Mouse (Mus musculus) kidney, adult 2 months (tissue): ENCODE measurements around the gene Mapk7. TPM values are rescaled to one million over a fixed set of nuclear protein-coding genes. Genes with fewer than 3 reads are reported as not detected.

Source experiments
- DNase-seq: peaks from one replicate; pipeline ENCODE4 v3.0.0; 2021
- H3K27ac ChIP-seq: fragments of 200-500 bp; 2 replicates; pipeline ENCODE4 v1.5.1; 2012; ENCODE audit warnings: low read depth, low read length, control low read depth, inconsistent platforms; ENCODE audit not compliant: insufficient read depth
- H3K27me3 ChIP-seq: fragments of 200-500 bp; replicated peaks from 2 replicates; pipeline ENCODE4 v1.6.1; 2012; ENCODE audit warnings: mild to moderate bottlenecking, moderate library complexity, low read length, inconsistent platforms; ENCODE audit not compliant: control insufficient read depth, insufficient read depth
- H3K36me3 ChIP-seq: fragments of 200-500 bp; 2 replicates; pipeline ENCODE4 v1.6.1; 2012; ENCODE audit warnings: mild to moderate bottlenecking, moderate library complexity, low read length, inconsistent platforms; ENCODE audit not compliant: control insufficient read depth, insufficient read depth
- H3K4me1 ChIP-seq: fragments of 200-500 bp; 2 replicates; pipeline ENCODE4 v1.6.1; 2011; ENCODE audit warnings: low read length; ENCODE audit not compliant: control insufficient read depth, insufficient read depth
- H3K4me3 ChIP-seq: fragments of 200-500 bp; 2 replicates; pipeline ENCODE4 v1.5.1; 2011; ENCODE audit warnings: mild to moderate bottlenecking, low read depth, low read length, control low read depth; ENCODE audit not compliant: insufficient read depth
- CTCF ChIP-seq: fragments of 200-500 bp; conservative IDR thresholded peaks from 2 replicates; pipeline ENCODE4 v1.5.1; 2011; ENCODE audit warnings: low read depth, mild to moderate bottlenecking, control low read depth, low read length, moderate library complexity, mixed read lengths; ENCODE audit not compliant: insufficient read depth, insufficient read length
- POLR2A ChIP-seq: fragments of 200-500 bp; IDR thresholded peaks from one replicate; pipeline ENCODE4 v1.6.1; 2011; ENCODE audit warnings: low read depth, low read length, control low read depth
- WGBS: fragments of 180-500 bp; shearing (Covaris S2); methylation state at CpG from one replicate; pipeline ENCODE4 v1.1.7; 2018; 5-methylcytosine and 5-hydroxymethylcytosine counted together
- polyA plus RNA-seq: library from polyadenylated mRNA; depleted of rRNA; stranded (reverse); fragments of >200 nt; gene quantifications from 2 replicates; pipeline ENCODE4 v1.2.3, GENCODE M21; 2012

Gene Mapk7
- polyA plus RNA-seq, 1 experiment: 13.8 TPM

GRCm38 (mm10) chr11:61532820-61533219 lies 38.6 kb upstream of the Mapk7 start:
- H3K27ac ChIP-seq: peak overlapping the region; percentile 61

GRCm38 (mm10) chr11:61529268-61529713 lies 35.1 kb upstream of the Mapk7 start:
- Histone ChIP-seq H3K4me3 (no peak overlapping the region), H3K4me1 (peaks cover 15% of the 10 kb centered on the region; the same call in 1 of the 2 replicates), H3K27ac (peak overlapping the region; percentile 22), H3K36me3 (no peaks in the 10 kb centered on the region), H3K27me3 (no peaks in the 10 kb centered on the region)
- 26% methylated on average over 4 of the region's 4 CpGs for WGBS
- no peak for TF ChIP-seq CTCF
- no peak for TF ChIP-seq POLR2A
- DNase-seq: peak; percentile 76

More at GRCm38 (mm10) chr11:61532820-61533219, 38.6 kb upstream of the Mapk7 start:
- Histone ChIP-seq H3K4me3 (no peak overlapping the region), H3K27me3 (no peaks in the 10 kb centered on the region), H3K4me1 (peaks cover 15% of the 10 kb centered on the region; the same call in 1 of the 2 replicates), H3K36me3 (no peaks in the 10 kb centered on the region)
- peak; percentile 59 for DNase-seq
- TF ChIP-seq CTCF: no peak
- no peak for TF ChIP-seq POLR2A
- 83% methylated on average over 2 of the region's 2 CpGs for WGBS

GRCm38 (mm10) chr11:61526872-61527271 lies 32.7 kb upstream of the Mapk7 start:
- no peak overlapping the region for H3K27ac ChIP-seq
- H3K4me3 ChIP-seq: no peak overlapping the region
- DNase-seq: peak; percentile 20
- TF ChIP-seq CTCF (no peak), POLR2A (no peak)
- no peaks in the 10 kb centered on the region for H3K27me3 ChIP-seq
- H3K36me3 ChIP-seq: no peaks in the 10 kb centered on the region
- peaks cover 15% of the 10 kb centered on the region; the same call in 1 of the 2 replicates for H3K4me1 ChIP-seq
- 96% methylated on average over 1 of the region's 1 CpGs for WGBS

- no peak for DNase-seq
- WGBS: 78% methylated on average over 3 of the region's 3 CpGs
- Histone ChIP-seq H3K27me3 (no peaks in the 10 kb centered on the region), H3K4me1 (no peaks in the 10 kb centered on the region), H3K36me3 (no peaks in the 10 kb centered on the region; the same call in none of the 2 replicates), H3K4me3 (no peak overlapping the region), H3K27ac (no peak overlapping the region)
- TF ChIP-seq POLR2A (no peak), CTCF (no peak)
These were observed 25.4 kb upstream of the Mapk7 start for GRCm38 (mm10) chr11:61519484-61520107.

GRCm38 (mm10) chr11:61518871-61519270 lies 24.7 kb upstream of the Mapk7 start:
- H3K36me3 ChIP-seq: no peaks in the 10 kb centered on the region; the same call in none of the 2 replicates
- no peak for DNase-seq
- 75% methylated on average over 3 of the region's 3 CpGs for WGBS
- H3K27ac ChIP-seq: no peak overlapping the region
- TF ChIP-seq CTCF (no peak), POLR2A (no peak)
- H3K4me3 ChIP-seq: no peak overlapping the region
- H3K27me3 ChIP-seq: no peaks in the 10 kb centered on the region
- no peaks in the 10 kb centered on the region for H3K4me1 ChIP-seq

DNA sequence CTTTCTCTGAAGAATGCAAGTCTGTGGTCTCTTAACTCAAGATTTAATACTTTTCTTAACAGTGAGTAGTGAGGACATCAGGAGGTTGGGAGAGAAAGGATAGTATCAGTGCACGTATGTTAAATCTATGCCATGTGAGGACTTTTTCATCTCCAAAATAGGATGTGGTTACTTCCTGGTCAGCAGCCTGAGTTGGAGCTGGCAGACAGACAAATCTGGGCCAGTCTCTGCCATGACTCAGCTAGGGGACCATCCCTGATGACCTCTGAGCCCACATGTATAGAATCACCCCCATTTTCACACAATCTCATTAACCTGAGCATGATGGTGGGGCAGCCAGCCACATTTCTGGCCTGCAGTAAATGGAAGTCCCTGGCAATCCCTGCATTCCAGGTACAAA lies 23.8 kb upstream of the Mapk7 start:
- Histone ChIP-seq H3K27me3 (no peaks in the 10 kb centered on the region), H3K4me3 (no peak overlapping the region), H3K36me3 (no peaks in the 10 kb centered on the region; the same call in none of the 2 replicates), H3K4me1 (no peaks in the 10 kb centered on the region), H3K27ac (no peak overlapping the region)
- WGBS: 50% methylated on average over 1 of the region's 1 CpGs
- DNase-seq: no peak
- TF ChIP-seq POLR2A (no peak), CTCF (no peak)

- Histone ChIP-seq H3K4me1 (no peaks in the 10 kb centered on the region), H3K27me3 (no peaks in the 10 kb centered on the region), H3K36me3 (no peaks in the 10 kb centered on the region; the same call in 1 of the 2 replicates), H3K4me3 (no peak overlapping the region), H3K27ac (no peak overlapping the region)
- TF ChIP-seq CTCF (peak; percentile 47), POLR2A (no peak)
- peak; percentile 57 for DNase-seq
- WGBS: 60% methylated on average over 3 of the region's 3 CpGs
These were observed 20.7 kb upstream of the Mapk7 start for GRCm38 (mm10) chr11:61514953-61515352.
